Mouse (Mus musculus) ES-E14 (cell line): ENCODE results near the gene Slc2a3. TPM values are rescaled to one million over a fixed set of nuclear protein-coding genes. Genes with fewer than 3 reads are reported as not detected.
"Not testable (repeated sequence)": the region's sequence is repeated elsewhere in the genome, so short reads cannot be mapped to it uniquely, and the experiment has no call there.

Experiments used
- DNase-seq: peaks from one replicate; pipeline ENCODE4 v3.0.0-alpha.2; 2013; ENCODE audit warnings: low read depth, low spot score
- H3K27ac ChIP-seq: 2 replicates; pipeline ENCODE4 v1.5.1; 2012; ENCODE audit warnings: low read depth, mild to moderate bottlenecking, low read length, moderate library complexity, mixed read lengths; ENCODE audit not compliant: poor library complexity, insufficient read depth, severe bottlenecking
- H3K36me3 ChIP-seq: 2 replicates; pipeline ENCODE4 v1.6.1; 2012; ENCODE audit warnings: mild to moderate bottlenecking, low read length, moderate library complexity, mixed read lengths; ENCODE audit not compliant: control insufficient read depth, poor library complexity, insufficient read depth, severe bottlenecking
- H3K4me1 ChIP-seq, 2 experiments: fragments of 150-350 bp in 1 of 2; sonication (generic) in 1 of 2; 2 replicates each; pipeline ENCODE4 v1.6.1; 2012; ENCODE audit warnings: low read length in 2 of 2, mild to moderate bottlenecking in 1 of 2, mixed read lengths in 1 of 2; ENCODE audit not compliant: control insufficient read depth in 2 of 2, insufficient read depth in 2 of 2, poor library complexity in 1 of 2
- H3K4me3 ChIP-seq, 2 experiments: fragments of 150-350 bp in 1 of 2; sonication (generic) in 1 of 2; 2 replicates each; pipeline ENCODE4 v1.5.1; 2012; ENCODE audit warnings: low read length in 2 of 2, low read depth in 1 of 2, mild to moderate bottlenecking in 1 of 2, mixed read lengths in 1 of 2; ENCODE audit not compliant: insufficient read depth in 1 of 2, poor library complexity in 1 of 2, severe bottlenecking in 1 of 2
- H3K9ac ChIP-seq: 2 replicates; pipeline ENCODE4 v1.6.1; 2012; ENCODE audit warnings: low read depth, mild to moderate bottlenecking, low read length, mixed read lengths; ENCODE audit not compliant: poor library complexity, insufficient read depth, severe bottlenecking
- H3K9me3 ChIP-seq: fragments of 150-350 bp; sonication (generic); 2 replicates; pipeline ENCODE4 v1.6.1; 2012; ENCODE audit warnings: low read depth, mild to moderate bottlenecking, low read length; ENCODE audit not compliant: control insufficient read depth, insufficient read depth
- CHD2 ChIP-seq: IDR thresholded peaks from 2 replicates; pipeline ENCODE4 v1.6.1; 2014; ENCODE audit warnings: mild to moderate bottlenecking, low read depth, low read length, inconsistent platforms
- HCFC1 ChIP-seq: IDR thresholded peaks from 2 replicates; pipeline ENCODE4 v1.6.1; 2012; ENCODE audit warnings: low read length, inconsistent platforms, borderline replicate concordance; ENCODE audit not compliant: insufficient read depth
- MAFK ChIP-seq: IDR thresholded peaks from 2 replicates; pipeline ENCODE4 v1.6.1; 2014; ENCODE audit warnings: mild to moderate bottlenecking, low read depth, low read length, inconsistent platforms; ENCODE audit not compliant: insufficient read depth
- ZC3H11A ChIP-seq: IDR thresholded peaks from 2 replicates; pipeline ENCODE4 v1.6.1; 2012; ENCODE audit warnings: low read depth, mild to moderate bottlenecking, inconsistent platforms, low read length, borderline replicate concordance
- ZNF384 ChIP-seq: IDR thresholded peaks from 2 replicates; pipeline ENCODE4 v1.6.1; 2012; ENCODE audit warnings: low read depth, low read length, inconsistent platforms
- in situ Hi-C, 2 experiments: fragments of 600-800 bp; cut with MboI; formaldehyde crosslinking; loops; one replicate each; pipeline ENCODE4 v1.15.1; 2025; ENCODE audit warnings: low sequenced_read_pairs in 2 of 2, inconsistent platforms in 1 of 2; ENCODE audit not compliant: unreplicated experiment in 2 of 2
- total RNA-seq: library from RNA; depleted of rRNA; stranded (reverse); fragments of 300-350 nt; gene quantifications from 2 replicates; pipeline ENCODE4 v1.2.3, GENCODE M21; 2012

Gene Slc2a3
- total RNA-seq, 1 experiment = 890 TPM

DNA sequence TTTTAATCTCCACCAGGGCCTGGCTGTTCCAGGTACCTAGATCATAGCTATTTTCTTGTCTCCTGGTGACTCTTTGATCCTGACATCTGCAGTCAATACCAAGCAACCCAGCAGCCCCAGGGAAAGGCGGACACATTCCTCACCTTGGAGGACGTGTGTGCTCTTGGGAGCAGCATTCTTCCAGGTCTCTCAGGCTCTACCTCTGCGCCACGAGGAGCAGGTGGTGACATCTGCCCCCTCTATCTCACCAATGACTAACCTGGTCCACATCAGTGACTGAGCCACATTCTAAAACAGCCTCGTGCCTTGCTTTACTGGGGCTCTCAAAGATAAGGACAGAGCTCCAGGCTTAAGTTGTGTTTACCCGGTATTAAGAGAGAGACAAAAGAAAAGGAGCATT, 28.7 kb downstream of the Slc2a3 start:
- no peak for TF ChIP-seq MAFK
- TF ChIP-seq HCFC1 = no peak
- TF ChIP-seq CHD2 = no peak
- TF ChIP-seq ZNF384 = no peak
- TF ChIP-seq ZC3H11A = no peak

DNA sequence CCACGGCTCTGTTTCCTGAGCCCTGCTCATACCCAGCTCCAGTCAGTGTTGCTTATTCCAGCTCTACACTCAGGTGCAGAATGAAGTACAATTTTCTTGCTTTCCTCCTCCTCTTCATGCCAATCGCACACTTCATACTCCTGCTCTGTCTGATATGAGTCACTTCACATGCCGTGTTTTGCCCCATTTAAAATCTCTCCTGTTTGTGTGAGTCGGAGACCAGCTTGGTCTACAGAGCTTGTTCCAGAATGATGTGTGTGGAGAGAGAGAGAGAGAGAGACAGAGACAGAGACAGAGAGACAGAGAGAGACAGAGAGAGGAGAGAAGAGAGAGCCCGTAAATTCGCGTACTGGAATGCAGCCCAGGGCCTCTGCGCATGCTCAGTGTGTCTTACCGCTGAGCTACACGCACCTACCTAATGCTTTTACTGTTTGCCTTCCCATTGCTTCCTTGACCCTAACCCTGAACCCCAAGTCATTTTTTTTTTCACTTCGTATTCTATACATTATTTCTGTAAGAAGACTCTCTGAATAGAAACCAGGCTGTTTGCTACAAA, 30.6 kb downstream of the Slc2a3 start:
- Histone ChIP-seq H3K9me3 (no peaks in the 10 kb centered on the region), H3K4me3 (peak overlapping the region in 1 of 2 experiments; percentile 17; a peak in 1 of 4 replicates), H3K27ac (peak overlapping the region; percentile 82; the same call in 1 of the 2 replicates), H3K36me3 (no peaks in the 10 kb centered on the region), H3K4me1 (peaks cover 17 to 18% of the 10 kb centered on the region in 2 experiments), H3K9ac (peak overlapping the region; percentile 11; the same call in 1 of the 2 replicates)
- TF ChIP-seq ZC3H11A (no peak), ZNF384 (no peak), HCFC1 (no peak), MAFK (no peak), CHD2 (no peak)
- no peak for DNase-seq
- in situ Hi-C loops = no loop called here

More for the DNA sequence above, 28.7 kb downstream of the Slc2a3 start:
- H3K9me3 ChIP-seq = no peaks in the 10 kb centered on the region
- in situ Hi-C loops = no loop called here
- no peaks in the 10 kb centered on the region for H3K36me3 ChIP-seq
- H3K4me3 ChIP-seq = no peak overlapping the region
- H3K4me1 ChIP-seq = peaks cover 15 to 17% of the 10 kb centered on the region in 2 experiments
- peak overlapping the region; percentile 24; the same call in 1 of the 2 replicates for H3K27ac ChIP-seq
- H3K9ac ChIP-seq = 0 out of 2 replicates have a peak overlapping the region, but pooled peaks have one; percentile 12
- DNase-seq = no peak

DNA sequence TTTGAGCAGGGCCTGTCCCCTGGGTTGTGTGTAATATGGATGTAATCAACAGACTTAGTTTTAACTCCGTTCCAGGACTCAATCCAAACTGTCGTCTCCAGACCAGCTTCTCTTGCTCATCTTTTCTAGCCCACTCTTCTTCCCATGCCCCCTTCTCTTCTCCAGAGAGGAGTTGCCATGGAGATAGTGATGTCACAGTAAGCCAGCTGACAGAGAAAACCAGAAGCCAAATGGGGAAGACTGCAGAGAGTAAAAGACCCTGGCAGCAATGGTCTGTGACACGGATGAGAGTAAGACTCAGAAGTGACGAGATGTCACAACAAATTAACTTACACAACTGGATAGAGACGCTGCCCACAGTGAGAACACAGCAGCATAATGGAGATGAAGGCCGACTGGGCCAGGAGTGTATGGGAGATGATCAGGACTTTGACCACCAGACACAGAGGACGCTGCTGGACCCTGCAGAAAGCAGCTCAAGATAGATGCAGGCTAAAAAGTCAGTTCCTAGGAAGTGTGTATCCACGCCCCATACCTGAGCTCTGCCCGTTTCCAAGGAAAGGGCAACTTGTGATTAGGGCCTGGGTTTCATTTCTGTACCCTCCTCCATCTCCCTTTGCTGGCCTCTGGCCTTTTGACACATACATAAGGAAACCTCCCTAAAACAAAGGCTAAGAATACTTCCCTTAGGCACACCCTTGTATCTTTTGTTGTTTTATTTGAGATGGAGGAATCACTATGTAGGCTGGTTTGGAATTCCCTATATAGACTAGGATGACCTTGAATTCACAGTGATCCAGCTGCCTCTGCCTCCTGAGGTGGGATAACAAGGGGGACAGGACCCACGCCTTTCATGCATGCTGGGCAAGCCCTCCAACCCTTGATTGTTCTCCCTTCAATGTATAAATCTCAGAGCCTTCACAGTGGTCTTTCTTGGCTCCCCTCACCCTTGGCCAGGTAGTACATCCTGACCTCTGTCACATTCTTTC, 31.4 kb downstream of the Slc2a3 start:
- TF ChIP-seq MAFK (no peak), ZC3H11A (no peak), CHD2 (0 out of 2 replicates have a peak, but pooled peaks have one; percentile 39)
- no peaks in the 10 kb centered on the region for H3K36me3 ChIP-seq
- H3K27ac ChIP-seq = peak overlapping the region; percentile 82
- in situ Hi-C loops = no loop called here
- H3K4me3 ChIP-seq = peak overlapping the region in 1 of 2 experiments; percentile 8; a peak in 1 of 4 replicates
- DNase-seq = no peak
- no peaks in the 10 kb centered on the region for H3K9me3 ChIP-seq
- H3K9ac ChIP-seq = peak overlapping the region; percentile 24; the same call in 1 of the 2 replicates
- H3K4me1 ChIP-seq = peaks cover 17 to 18% of the 10 kb centered on the region in 2 experiments

DNA sequence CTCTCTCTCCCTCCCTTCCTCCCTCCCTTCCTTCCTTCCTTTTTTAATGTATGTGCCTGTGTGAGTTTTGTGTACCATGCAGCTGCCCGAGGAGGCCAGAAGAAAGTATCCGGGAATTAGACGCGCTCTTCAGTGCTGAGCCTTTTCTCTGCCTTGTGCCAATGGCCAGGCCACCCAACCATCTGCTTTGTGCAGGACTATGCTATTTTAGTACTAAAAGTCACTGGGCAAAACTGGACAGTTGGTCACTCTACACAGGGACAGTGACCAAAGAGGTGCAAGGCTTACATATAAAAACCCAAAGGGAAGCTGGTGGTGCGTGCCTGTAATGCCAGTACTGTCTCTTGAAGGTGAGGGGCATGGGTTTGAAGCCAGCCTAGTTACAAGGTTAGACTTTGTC, 33.2 kb downstream of the Slc2a3 start:
- Histone ChIP-seq H3K27ac (peak overlapping the region; percentile 71; the same call in 1 of the 2 replicates), H3K4me3 (no peak overlapping the region), H3K9ac (peak overlapping the region; percentile 44; the same call in 1 of the 2 replicates), H3K4me1 (peaks cover 18 to 19% of the 10 kb centered on the region in 2 experiments), H3K36me3 (no peaks in the 10 kb centered on the region), H3K9me3 (no peaks in the 10 kb centered on the region)
- no peak for DNase-seq
- in situ Hi-C loops = no loop called here
- no peak for TF ChIP-seq MAFK
- no peak for TF ChIP-seq ZNF384
- no peak for TF ChIP-seq CHD2
- no peak for TF ChIP-seq ZC3H11A
- TF ChIP-seq HCFC1 = no peak

DNA sequence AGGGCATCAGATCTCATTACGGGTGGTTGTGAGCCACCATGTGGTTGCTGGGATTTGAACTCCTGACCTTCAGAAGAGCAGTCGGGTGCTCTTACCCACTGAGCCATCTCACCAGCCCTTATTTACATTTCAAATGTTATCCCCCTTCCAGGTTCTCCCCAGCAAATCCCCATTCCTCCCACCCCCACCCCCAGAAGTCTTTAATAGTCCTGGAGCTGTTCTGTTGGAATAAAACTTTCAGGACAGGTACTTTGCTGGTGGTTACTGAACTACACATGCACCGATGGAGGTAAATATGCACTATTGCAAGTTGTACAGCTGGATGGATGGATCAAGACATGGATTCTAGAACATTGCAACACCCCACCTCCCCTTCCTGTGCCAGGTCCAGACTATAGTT, 34.4 kb downstream of the Slc2a3 start:
- H3K36me3 ChIP-seq, H3K9me3 ChIP-seq, in situ Hi-C loops, DNase-seq: not testable (repeated sequence)
- H3K9ac ChIP-seq = peak overlapping the region; percentile 26; the same call in 1 of the 2 replicates
- peak overlapping the region; percentile 71; the same call in 1 of the 2 replicates for H3K27ac ChIP-seq
- peak overlapping the region in 1 of 2 experiments; percentile 13; a peak in 2 of 4 replicates for H3K4me3 ChIP-seq
- peaks cover 15 to 18% of the 10 kb centered on the region in 2 experiments; a peak in 3 of 4 replicates for H3K4me1 ChIP-seq
